Mouse (Mus musculus) liver, adult 2 months (tissue): ENCODE measurements around the gene Tex2.

Source experiments
- CTCF ChIP-seq: fragments of 200-500 bp; IDR thresholded peaks from 2 replicates; pipeline ENCODE4 v1.5.1; 2011; ENCODE audit warnings: low read depth, low read length, control low read depth
- POLR2A ChIP-seq: fragments of 200-500 bp; IDR thresholded peaks from 2 replicates; pipeline ENCODE4 v1.6.1; 2011; ENCODE audit warnings: low read length, control low read depth; ENCODE audit not compliant: insufficient read depth; ENCODE audit errors: extremely low read depth

DNA sequence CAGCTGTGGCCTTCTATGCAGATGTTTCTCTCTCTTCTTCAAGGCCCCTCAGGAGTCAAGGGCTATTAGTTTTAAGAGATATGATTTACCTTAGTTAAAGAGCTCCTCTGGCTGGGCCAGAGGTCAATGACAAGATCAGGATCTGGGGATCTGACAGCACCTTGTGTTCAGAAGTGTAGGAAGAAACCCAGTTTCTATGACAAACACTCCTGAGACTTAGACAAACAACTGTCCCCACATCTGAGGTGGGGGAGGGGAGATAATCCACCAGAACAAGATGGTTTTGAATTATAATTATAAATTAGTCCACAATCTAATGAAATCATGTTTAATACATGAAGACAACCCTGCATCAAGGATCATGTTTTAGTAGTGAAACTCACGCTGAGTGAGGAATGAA, 134.5 kb downstream of the Tex2 start:
- no peak for TF ChIP-seq POLR2A
- TF ChIP-seq CTCF: no peak
